Mouse (Mus musculus) gonadal fat pad, adult 2 months (tissue): ENCODE results near the gene Gsdma. TPM values are rescaled to one million over a fixed set of nuclear protein-coding genes. Genes with fewer than 3 reads are reported as not detected.

Experiments
- DNase-seq: peaks from one replicate; pipeline ENCODE4 v3.0.0-alpha.2; 2012; ENCODE audit warnings: low read depth
- polyA plus RNA-seq: library from polyadenylated mRNA; depleted of rRNA; stranded (reverse); fragments of >200 nt; gene quantifications from 2 replicates; pipeline ENCODE4 v1.2.3, GENCODE M21; 2012

The Gsdma gene
- polyA plus RNA-seq, 1 experiment: 0.09 TPM

- DNase-seq: no peak
These were observed 17.0 kb downstream of the Gsdma start for GRCm38 (mm10) chr11:98681186-98681585.

DNA sequence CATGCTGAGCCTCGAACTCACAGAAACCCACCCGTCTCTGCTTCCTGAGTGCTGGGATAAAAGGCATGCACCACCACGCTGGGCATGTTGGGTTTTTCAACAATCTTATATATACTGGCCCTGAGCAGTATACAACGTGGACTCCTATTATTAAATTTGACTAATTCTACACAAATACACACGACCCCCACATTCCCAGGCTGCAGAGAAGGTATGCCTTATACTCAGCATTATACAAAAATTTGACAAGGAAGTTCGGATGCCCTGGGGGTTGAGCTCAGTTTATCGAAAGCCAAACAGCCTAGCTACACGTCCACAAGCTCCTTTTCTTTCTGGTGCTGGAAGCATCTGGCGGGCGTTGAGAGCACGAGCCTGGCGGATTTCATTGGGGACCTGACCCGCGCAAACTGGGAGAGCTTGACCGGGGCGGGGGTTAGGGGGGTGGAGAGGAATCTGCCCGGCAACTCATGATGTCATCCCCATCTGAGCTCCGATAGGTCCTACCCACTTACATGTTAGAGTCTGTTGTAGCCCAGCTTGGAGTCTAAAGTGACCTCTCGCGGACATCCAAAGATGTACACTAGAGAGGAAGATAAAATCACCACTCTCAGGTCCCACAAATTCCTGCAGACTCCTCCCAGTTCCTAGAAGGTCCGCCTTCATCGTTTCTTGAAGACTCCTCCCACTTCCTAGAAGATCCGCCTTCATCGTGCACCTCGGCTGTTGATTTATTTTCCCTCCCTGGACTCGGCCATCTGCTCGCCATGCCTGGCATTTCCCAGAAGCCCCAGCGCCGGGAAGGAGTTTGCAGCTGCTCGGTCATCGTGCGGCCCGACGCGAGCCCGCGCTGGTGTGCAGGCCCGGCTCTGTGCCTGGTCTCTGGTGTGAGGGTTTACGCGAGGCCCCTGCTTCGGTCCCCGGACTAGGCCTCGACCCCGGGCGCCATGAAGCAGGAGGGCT, 17.9 kb downstream of the Gsdma start, which contains the start of gene Psmd3:
TSS of gene Psmd3 (plus strand) at position 769 of the 960 bp plus-strand sequence.
- peak; percentile 92 for DNase-seq

DNA sequence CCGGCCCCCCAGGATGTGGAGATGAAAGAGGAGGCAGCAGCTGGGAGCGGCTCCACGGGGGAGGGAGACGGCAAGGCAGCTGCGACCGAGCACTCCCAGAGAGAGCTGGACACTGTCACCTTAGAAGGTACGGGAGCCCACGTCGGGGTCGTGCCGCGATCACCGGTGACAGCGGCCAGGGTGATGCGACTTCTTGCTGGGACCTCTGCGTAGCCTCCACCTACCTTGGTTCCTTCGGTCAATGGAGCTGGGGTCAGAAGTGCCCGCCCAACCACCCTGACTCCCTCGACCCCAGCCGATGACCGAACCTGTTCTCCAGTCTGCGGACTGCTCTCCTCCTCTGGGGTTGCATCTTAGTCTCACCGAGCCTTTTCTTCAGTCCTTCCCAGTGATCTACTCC, 18.7 kb downstream of the Gsdma start:
- no peak for DNase-seq

GRCm38 (mm10) chr11:98685642-98686041, 21.5 kb downstream of the Gsdma start:
- DNase-seq: no peak

GRCm38 (mm10) chr11:98686976-98687375, 22.8 kb downstream of the Gsdma start:
- no peak for DNase-seq

GRCm38 (mm10) chr11:98688009-98688408, 23.9 kb downstream of the Gsdma start:
- no peak for DNase-seq

- DNase-seq: no peak
These were observed 29.1 kb downstream of the Gsdma start for GRCm38 (mm10) chr11:98693201-98693600.

GRCm38 (mm10) chr11:98693746-98694145, 29.6 kb downstream of the Gsdma start:
- no peak for DNase-seq

GRCm38 (mm10) chr11:98694301-98694700, 30.1 kb downstream of the Gsdma start:
- DNase-seq: no peak

- DNase-seq: no peak
These were observed 31.3 kb downstream of the Gsdma start for GRCm38 (mm10) chr11:98695408-98695807.

DNA sequence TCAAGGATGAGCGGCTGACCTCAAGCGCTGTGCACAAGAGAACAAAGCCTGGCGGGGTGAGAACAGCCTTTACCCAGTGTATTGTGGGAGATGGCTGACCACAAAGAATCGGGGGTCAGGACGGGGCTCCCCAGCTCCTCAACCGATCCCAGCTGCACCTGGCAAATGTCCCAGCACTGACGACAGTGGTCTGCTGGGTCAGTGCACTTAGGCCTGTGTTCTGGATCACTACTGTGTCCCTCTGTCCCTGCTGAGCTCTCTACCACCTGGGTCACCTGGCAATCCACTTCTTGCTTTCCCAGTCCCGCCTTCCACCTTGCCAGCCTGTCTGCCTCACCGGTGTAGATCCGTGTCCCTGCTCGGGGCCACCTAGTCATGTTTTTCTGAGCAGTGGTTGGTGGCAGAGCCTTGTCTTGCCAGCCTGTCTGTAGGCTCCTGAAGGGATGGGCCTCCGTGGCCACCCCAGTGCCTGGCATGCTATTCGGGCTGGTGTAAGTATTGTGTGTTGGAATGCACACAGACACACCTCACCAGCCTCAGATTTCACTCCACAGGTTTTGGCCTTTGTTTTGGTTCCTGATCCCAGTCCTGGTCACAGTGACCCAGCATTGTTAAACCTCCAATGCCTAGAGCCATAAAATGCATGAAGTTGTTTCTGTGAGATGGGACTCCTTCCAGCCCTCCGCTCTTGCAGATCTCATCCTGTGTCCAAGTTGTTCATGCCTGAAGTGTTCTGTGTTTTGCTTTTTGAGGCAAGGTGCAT, 32.5 kb downstream of the Gsdma start:
- peak; percentile 71 for DNase-seq

DNA sequence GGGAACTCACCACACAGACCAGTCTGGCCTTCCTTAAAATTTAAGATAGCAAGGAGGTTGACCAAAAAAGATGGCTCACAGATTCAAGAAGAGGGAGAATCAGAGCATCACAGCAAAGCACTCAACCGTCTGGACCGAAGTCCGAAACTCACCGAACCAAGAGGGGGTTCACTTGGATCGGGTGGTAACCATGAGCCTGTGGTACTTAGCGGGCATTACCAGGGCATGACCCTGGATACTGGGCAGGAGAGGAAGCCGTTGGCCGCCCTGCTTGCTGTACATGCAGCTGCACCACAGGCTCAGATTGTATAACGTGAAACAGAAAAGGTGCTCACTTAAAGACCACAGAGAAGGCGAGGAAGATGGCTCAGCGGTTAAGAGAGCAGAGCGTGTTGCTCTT, 33.1 kb downstream of the Gsdma start:
- no peak for DNase-seq

- DNase-seq: no peak
These were observed 34.9 kb downstream of the Gsdma start for GRCm38 (mm10) chr11:98698849-98699640.

DNA sequence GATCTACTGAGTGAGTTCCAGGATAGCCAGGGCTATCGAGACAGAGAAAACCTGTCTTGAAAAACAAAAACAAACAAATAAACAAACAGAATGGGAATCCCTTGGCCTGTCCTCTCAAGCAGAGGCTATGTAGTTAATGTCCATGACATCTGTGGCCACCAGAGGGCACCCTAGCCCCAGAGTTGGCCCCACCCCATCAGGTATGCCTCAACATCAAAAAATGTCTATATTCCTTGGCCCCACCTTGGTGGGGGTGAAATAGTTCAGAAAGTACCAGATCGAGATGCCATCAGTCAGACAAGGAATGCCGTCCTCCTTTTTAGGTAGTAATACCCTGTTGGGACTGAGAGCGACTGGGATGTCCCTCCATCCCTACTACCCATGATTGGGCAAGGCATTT, 35.8 kb downstream of the Gsdma start:
- no peak for DNase-seq

- no peak for DNase-seq
These were observed 37.1 kb downstream of the Gsdma start, which contains the start of gene Csf3 for GRCm38 (mm10) chr11:98701213-98701670. Gene Csf3 (plus strand): TSS chr11:98701263.

GRCm38 (mm10) chr11:98702323-98702722, 38.2 kb downstream of the Gsdma start:
- DNase-seq: no peak

GRCm38 (mm10) chr11:98705021-98705420, 40.9 kb downstream of the Gsdma start:
- DNase-seq: no peak

DNA sequence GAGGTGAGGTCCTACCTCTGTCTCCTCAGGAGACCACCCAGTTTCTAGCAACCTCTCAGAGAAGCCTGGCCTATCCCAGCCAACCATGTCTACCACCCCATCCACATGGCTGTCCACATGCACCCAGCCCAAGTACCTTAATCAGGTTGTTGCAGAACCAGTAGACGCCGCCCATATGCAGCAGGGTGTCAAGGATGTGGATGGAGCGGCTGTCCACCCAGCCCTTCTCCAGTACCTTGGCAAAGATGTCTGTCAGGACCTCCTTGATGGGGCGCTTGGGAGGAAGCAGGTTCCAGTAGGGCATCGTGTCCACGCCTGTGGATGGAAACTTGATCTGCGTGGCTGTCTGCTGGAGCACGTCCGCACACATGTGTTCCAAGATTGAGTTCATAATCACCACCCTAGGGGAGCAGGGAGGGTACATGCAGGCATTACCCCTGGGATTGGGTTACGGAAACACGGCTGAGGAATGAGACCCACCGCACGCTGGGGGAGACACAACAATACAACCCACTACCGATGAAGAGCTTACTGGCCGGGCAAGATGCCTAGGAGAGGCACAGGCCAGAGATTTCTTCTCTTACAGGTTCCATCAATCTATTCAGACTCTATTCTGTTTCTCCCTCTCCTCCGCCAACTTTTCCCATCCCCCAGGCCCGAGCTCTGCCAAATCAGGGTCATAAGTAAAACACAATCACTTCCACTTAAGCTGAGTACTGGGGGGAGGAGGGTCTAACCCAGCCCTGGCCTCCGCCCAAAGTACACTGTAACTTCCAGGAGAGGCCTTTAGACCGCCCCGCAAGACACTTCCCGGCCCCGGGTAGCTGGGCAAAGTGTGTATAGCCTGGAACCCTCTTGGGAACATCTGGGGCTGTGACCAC, 43.5 kb downstream of the Gsdma start:
- no peak for DNase-seq

DNA sequence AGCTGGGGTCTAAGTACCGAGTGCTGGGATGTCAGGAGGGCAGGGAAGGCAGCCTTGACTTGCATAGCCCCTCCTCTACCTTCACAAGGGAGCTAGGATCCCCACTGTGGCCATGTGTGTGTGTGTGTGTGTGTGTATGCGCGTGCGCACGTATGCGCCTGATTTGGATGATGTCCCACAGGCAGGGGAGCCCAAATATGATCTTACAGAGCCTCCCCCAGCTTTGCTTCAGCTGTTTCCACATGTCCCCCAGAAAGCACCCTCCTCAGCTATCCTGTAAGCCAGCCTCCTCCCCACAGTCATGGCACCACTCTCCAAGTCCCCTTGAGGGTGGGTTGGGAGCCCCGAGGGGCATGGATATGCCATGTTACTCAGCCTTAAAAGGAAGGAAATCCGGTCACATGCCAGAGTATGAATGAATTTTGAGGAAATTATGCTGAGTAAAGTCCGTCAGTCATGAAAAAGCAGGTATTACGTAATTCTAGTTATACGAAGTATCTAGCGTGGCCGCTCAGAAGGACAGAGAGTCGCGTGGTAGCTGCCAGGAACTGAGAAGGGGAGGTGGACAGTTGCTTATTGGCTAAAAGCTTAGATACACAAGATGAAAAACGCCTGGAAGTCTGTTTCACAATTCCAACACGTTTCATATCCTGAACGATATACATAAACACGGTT, 44.3 kb downstream of the Gsdma start:
- no peak for DNase-seq
